Mouse (Mus musculus): ENCODE measurements around the gene Cdipt. TPM values are rescaled to one million over a fixed set of nuclear protein-coding genes. Genes with fewer than 3 reads are reported as not detected.
A peak's percentile ranks its signal among the peaks of the same experiment; 100 is the strongest.

The Cdipt gene
- polyA plus RNA-seq, 1 experiment from 2014 or later: 167 TPM

DNA sequence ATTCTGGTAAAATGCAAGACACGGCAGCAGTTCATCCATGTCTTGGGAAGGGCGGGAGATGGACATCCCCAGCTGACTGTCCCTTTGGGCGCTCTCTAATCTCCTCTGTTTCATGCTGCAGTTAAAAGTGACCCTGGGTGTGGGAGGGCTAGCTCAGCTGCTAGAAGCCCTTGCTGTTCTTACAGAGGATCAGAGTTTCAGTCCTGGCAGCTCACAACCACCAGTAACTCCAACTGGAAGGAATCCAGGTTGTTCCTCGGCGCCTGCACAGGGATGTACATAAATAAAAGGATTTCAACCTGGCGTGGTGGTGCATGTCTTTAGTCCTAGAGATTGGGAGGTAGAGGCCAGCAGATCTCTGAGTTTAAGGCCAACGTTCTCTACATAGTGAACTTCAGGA is 7.4 kb downstream of the Cdipt start:
- peaks cover 15% of the 10 kb centered on the region for H3K4me1 ChIP-seq (ENCODE audit: control insufficient read depth, insufficient read depth, low read length)

GRCm38 (mm10) chr7:126984667-126985444 is 9.1 kb downstream of the Cdipt start:
- WGBS: 46% methylated on average over 10 of the region's 10 CpGs
- no peaks in the 10 kb centered on the region for H3K27me3 ChIP-seq (replicated peaks; ENCODE audit: control insufficient read depth, insufficient read depth, low read length)
- H3K9me3 ChIP-seq (ENCODE audit: control insufficient read depth, low read length): no peaks in the 10 kb centered on the region
- H3K4me2 ChIP-seq (ENCODE audit: low read depth, low read length): no peak overlapping the region
- peaks cover 7% of the 10 kb centered on the region for H3K36me3 ChIP-seq (ENCODE audit: control insufficient read depth, insufficient read depth, low read length)
- H3K4me1 ChIP-seq (ENCODE audit: control insufficient read depth, insufficient read depth, low read length): peaks cover 11% of the 10 kb centered on the region
- ATAC-seq: no peak
- no peak overlapping the region for H3K9ac ChIP-seq (ENCODE audit: low read depth, low read length)
- no peak overlapping the region for H3K4me3 ChIP-seq (ENCODE audit: low read length)
- no peak overlapping the region for H3K27ac ChIP-seq (ENCODE audit: low read length)

More for the DNA sequence above, 7.4 kb downstream of the Cdipt start:
- no peak for ATAC-seq
- no peak overlapping the region for H3K4me2 ChIP-seq (ENCODE audit: low read depth, low read length)
- H3K27ac ChIP-seq (ENCODE audit: low read length): peak overlapping the region; percentile 36; the same call in 1 of the 2 replicates
- no peaks in the 10 kb centered on the region for H3K27me3 ChIP-seq (replicated peaks; ENCODE audit: control insufficient read depth, insufficient read depth, low read length)
- WGBS: 74% methylated on average over 7 of the region's 7 CpGs
- no peaks in the 10 kb centered on the region for H3K9me3 ChIP-seq (ENCODE audit: control insufficient read depth, low read length)
- H3K36me3 ChIP-seq (ENCODE audit: control insufficient read depth, insufficient read depth, low read length): peaks cover 21% of the 10 kb centered on the region
- H3K9ac ChIP-seq (ENCODE audit: low read depth, low read length): no peak overlapping the region
- no peak overlapping the region for H3K4me3 ChIP-seq (ENCODE audit: low read length)

DNA sequence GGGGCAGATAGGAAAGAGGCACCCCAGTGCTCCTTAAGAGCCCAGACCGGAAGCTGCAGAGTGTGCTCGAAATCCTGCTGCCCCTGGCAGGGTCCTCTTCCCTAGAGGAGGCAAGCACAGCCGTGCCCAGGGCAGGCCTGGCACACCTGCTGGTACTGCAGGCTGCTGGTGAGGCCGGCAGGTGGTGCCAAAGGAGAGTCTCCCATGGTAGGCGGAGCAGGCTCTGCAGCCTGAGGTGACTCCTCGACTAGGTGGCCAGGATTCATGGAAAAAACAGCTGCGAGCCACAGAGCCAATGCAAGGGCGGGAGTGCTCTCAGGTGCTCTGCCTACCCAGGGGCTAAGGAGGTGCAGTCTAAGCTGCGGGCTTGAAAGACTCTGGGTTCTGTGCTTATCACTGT is 10.6 kb downstream of the Cdipt start:
- H3K4me1 ChIP-seq (ENCODE audit: control insufficient read depth, insufficient read depth, low read length): peaks cover 11% of the 10 kb centered on the region
- H3K9me3 ChIP-seq (ENCODE audit: control insufficient read depth, low read length): no peaks in the 10 kb centered on the region
- peak; percentile 65; the same call in 1 of the 2 replicates for ATAC-seq
- H3K9ac ChIP-seq (ENCODE audit: low read depth, low read length): no peak overlapping the region
- H3K27ac ChIP-seq (ENCODE audit: low read length): no peak overlapping the region
- H3K36me3 ChIP-seq (ENCODE audit: control insufficient read depth, insufficient read depth, low read length): no peaks in the 10 kb centered on the region
- 42% methylated on average over 9 of the region's 9 CpGs for WGBS
- no peak overlapping the region for H3K4me3 ChIP-seq (ENCODE audit: low read length)
- no peaks in the 10 kb centered on the region for H3K27me3 ChIP-seq (replicated peaks; ENCODE audit: control insufficient read depth, insufficient read depth, low read length)
- no peak overlapping the region for H3K4me2 ChIP-seq (ENCODE audit: low read depth, low read length)

- Histone ChIP-seq H3K9ac (ENCODE audit: low read depth, low read length) (no peak overlapping the region), H3K27me3 (replicated peaks; ENCODE audit: control insufficient read depth, insufficient read depth, low read length) (no peaks in the 10 kb centered on the region), H3K36me3 (ENCODE audit: control insufficient read depth, insufficient read depth, low read length) (no peaks in the 10 kb centered on the region), H3K9me3 (ENCODE audit: control insufficient read depth, low read length) (no peaks in the 10 kb centered on the region), H3K27ac (ENCODE audit: low read length) (no peak overlapping the region), H3K4me1 (ENCODE audit: control insufficient read depth, insufficient read depth, low read length) (peaks cover 3% of the 10 kb centered on the region; the same call in 1 of the 2 replicates), H3K4me3 (ENCODE audit: low read length) (no peak overlapping the region), H3K4me2 (ENCODE audit: low read depth, low read length) (no peak overlapping the region)
- no peak for ATAC-seq
- 69% methylated on average over 8 of the region's 8 CpGs for WGBS
Observed at GRCm38 (mm10) chr7:126988816-126989215, 13.1 kb downstream of the Cdipt start.

DNA sequence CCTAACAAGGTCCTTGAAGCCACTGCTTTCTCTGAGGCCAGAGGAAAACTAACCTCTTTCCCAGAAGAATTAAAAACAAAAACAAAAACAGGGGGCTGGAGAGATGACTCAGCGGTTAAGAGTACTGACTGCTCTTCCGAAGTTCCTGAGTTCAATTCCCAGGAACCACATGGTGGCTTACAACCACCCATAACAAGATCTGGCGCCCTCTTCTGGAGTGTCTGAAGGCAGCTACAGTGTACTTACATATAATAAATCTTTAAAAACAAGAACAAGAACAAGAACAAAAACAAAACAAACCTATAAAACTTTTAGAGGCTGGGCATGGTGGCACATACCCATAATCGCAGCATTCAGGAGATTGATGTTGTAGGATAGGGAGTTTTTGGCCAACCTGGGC is 20.7 kb downstream of the Cdipt start:
- Histone ChIP-seq H3K4me1 (ENCODE audit: control insufficient read depth, insufficient read depth, low read length) (no peaks in the 10 kb centered on the region), H3K9me3 (ENCODE audit: control insufficient read depth, low read length) (no peaks in the 10 kb centered on the region), H3K27ac (ENCODE audit: low read length) (no peak overlapping the region), H3K4me3 (ENCODE audit: low read length) (no peak overlapping the region), H3K27me3 (replicated peaks; ENCODE audit: control insufficient read depth, insufficient read depth, low read length) (no peaks in the 10 kb centered on the region), H3K4me2 (ENCODE audit: low read depth, low read length) (no peak overlapping the region), H3K9ac (ENCODE audit: low read depth, low read length) (no peak overlapping the region), H3K36me3 (ENCODE audit: control insufficient read depth, insufficient read depth, low read length) (peaks cover 12% of the 10 kb centered on the region)
- 83% methylated on average over 4 of the region's 4 CpGs for whole genome bisulfite sequencing
- no peak for ATAC-seq

DNA sequence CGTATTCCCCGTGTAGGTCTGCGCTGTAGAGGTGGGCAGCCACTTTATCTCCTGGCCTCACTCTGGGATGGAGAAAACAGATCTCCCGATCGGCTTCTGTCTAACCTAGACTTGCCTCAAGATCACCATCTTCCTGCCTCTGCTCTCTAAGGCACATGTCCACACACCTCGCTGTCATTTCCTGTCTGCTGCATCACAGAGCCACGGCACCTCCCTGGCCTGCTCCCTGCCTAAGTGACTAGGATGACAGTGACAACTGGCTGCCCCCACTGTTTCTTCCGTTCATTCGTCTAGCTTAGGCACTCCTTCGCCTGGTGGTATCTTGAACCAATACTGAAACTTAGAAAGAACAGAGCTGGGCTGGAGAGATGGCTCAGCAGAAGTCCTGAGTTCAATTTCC is 23.9 kb downstream of the Cdipt start:
- Histone ChIP-seq H3K4me3 (ENCODE audit: low read length) (no peak overlapping the region), H3K27me3 (replicated peaks; ENCODE audit: control insufficient read depth, insufficient read depth, low read length) (no peaks in the 10 kb centered on the region), H3K4me2 (ENCODE audit: low read depth, low read length) (no peak overlapping the region), H3K36me3 (ENCODE audit: control insufficient read depth, insufficient read depth, low read length) (peaks cover 12% of the 10 kb centered on the region), H3K27ac (ENCODE audit: low read length) (no peak overlapping the region), H3K4me1 (ENCODE audit: control insufficient read depth, insufficient read depth, low read length) (no peaks in the 10 kb centered on the region), H3K9me3 (ENCODE audit: control insufficient read depth, low read length) (no peaks in the 10 kb centered on the region), H3K9ac (ENCODE audit: low read depth, low read length) (no peak overlapping the region)
- WGBS: 75% methylated on average over 10 of the region's 10 CpGs
- ATAC-seq: no peak

DNA sequence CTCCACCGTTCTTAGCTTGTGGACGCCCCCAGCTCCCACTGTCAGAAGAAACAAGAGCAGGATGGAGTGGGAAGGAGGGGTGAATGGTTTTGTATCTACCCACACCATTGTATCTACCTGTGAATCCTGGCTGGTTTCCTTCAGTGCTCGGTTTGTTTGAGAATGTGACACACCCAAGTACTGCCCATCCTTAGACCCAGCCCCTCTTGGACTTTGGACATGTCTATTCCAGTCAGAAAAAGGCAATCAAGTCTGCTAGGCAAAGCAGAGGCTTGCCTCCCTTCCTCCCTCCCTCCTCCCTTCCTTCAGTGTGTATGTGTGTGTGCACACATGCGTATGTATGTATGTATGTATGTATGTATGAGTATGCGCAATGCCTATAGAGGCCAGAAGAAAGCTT is 27.9 kb downstream of the Cdipt start:
- Histone ChIP-seq H3K4me2 (ENCODE audit: low read depth, low read length) (peak overlapping the region; percentile 35), H3K4me1 (ENCODE audit: control insufficient read depth, insufficient read depth, low read length) (peaks cover 5% of the 10 kb centered on the region), H3K9ac (ENCODE audit: low read depth, low read length) (no peak overlapping the region), H3K27ac (ENCODE audit: low read length) (peak overlapping the region; percentile 60), H3K27me3 (replicated peaks; ENCODE audit: control insufficient read depth, insufficient read depth, low read length) (no peaks in the 10 kb centered on the region), H3K36me3 (ENCODE audit: control insufficient read depth, insufficient read depth, low read length) (no peaks in the 10 kb centered on the region), H3K4me3 (ENCODE audit: low read length) (peak overlapping the region; percentile 16; the same call in 1 of the 2 replicates), H3K9me3 (ENCODE audit: control insufficient read depth, low read length) (no peaks in the 10 kb centered on the region)
- WGBS: 67% methylated on average over 5 of the region's 5 CpGs
- ATAC-seq: peak; percentile 77

DNA sequence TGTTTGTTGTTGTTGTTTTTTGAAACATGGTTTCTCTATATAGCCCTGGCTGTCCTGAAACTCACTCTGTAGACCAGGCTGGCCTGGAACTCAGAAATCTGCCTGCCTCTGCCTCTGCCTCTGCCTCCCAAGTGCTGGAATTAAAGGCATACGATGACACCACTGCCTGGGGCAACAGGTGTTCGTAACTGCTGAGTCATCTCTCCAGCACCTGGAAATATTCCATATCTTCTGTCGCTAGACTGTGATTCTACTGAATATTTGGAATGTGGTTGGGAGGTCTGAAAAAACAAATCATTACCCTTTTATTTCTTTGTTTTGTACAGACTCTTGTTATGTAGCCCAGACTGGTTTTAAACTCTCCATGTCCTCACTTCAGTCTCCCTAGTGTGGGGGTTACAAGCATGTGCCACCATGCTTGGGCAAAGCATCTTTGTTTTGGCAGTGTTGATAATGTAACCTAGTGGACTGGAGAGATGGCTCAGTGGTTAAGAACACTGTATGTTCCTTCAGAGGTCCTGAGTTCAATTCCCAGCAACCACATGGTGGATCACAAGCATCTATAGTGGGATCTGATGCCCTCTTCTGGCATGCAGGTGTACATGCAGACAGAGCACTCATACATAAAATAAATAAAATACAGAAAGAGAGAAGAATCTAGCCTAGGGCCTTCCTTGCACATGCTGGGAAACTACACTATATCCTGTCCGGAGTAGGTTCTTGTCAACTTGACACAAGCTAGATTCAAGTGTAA is 28.6 kb downstream of the Cdipt start:
- Histone ChIP-seq H3K9me3 (ENCODE audit: control insufficient read depth, low read length) (no peaks in the 10 kb centered on the region), H3K36me3 (ENCODE audit: control insufficient read depth, insufficient read depth, low read length) (no peaks in the 10 kb centered on the region), H3K4me2 (ENCODE audit: low read depth, low read length) (no peak overlapping the region; the same call in 1 of the 2 replicates), H3K27ac (ENCODE audit: low read length) (peak overlapping the region; percentile 5), H3K9ac (ENCODE audit: low read depth, low read length) (no peak overlapping the region), H3K4me3 (ENCODE audit: low read length) (no peak overlapping the region), H3K4me1 (ENCODE audit: control insufficient read depth, insufficient read depth, low read length) (peaks cover 10% of the 10 kb centered on the region), H3K27me3 (replicated peaks; ENCODE audit: control insufficient read depth, insufficient read depth, low read length) (no peaks in the 10 kb centered on the region)
- no peak for ATAC-seq
- WGBS: 72% methylated on average over 4 of the region's 4 CpGs

DNA sequence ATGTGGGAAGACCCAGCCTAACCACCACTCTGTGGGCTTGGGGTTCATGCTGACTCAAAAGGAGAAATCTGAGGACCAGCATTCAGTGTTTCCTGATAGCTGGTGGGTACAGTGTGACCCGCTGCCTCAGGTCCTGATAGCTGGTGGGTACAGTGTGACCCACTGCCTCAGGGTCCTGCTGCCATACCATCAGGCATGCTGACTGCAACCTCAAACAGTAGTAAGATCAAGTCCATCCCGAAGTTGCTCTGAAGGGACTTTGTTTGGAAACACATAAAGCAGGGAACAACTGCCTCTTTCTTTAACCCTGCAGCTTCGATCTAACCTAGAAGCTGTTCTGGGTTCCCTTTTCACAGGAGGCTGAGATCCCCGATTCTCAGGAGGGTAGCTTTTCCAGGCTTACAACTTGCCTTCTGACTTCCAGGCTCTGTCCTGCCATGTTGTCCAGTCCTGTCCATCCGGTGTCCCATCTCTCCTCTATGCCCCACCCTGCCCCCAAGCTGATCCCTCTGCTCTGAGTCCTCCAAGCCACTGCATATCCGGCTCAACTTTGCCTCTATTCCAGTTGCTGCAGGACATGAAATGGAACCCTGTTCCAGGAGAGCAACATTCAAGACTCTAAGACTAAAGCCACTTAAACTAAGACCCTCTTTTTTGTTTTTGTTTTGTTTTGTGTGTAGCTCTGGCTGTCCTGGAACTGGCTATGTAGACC is 31.8 kb downstream of the Cdipt start:
- H3K36me3 ChIP-seq (ENCODE audit: control insufficient read depth, insufficient read depth, low read length): no peaks in the 10 kb centered on the region
- no peak for ATAC-seq
- peak overlapping the region; percentile 95; the same call in 1 of the 2 replicates for H3K27ac ChIP-seq (ENCODE audit: low read length)
- H3K9me3 ChIP-seq (ENCODE audit: control insufficient read depth, low read length): no peaks in the 10 kb centered on the region
- peaks cover 22% of the 10 kb centered on the region for H3K4me1 ChIP-seq (ENCODE audit: control insufficient read depth, insufficient read depth, low read length)
- 85% methylated on average over 6 of the region's 6 CpGs for WGBS
- no peaks in the 10 kb centered on the region for H3K27me3 ChIP-seq (replicated peaks; ENCODE audit: control insufficient read depth, insufficient read depth, low read length)
- no peak overlapping the region for H3K9ac ChIP-seq (ENCODE audit: low read depth, low read length)
- H3K4me3 ChIP-seq (ENCODE audit: low read length): no peak overlapping the region
- no peak overlapping the region for H3K4me2 ChIP-seq (ENCODE audit: low read depth, low read length)
